Mouse (Mus musculus) E14TG2a.4 (cell line): ENCODE measurements around the gene H1foo.

Experiments used
- CTCF ChIP-seq: conservative IDR thresholded peaks from 2 replicates; pipeline ENCODE4 v1.5.1; 2014; ENCODE audit warnings: low read length
- POU5F1 ChIP-seq: IDR thresholded peaks from 2 replicates; pipeline ENCODE4 v1.6.1; 2014; ENCODE audit warnings: low read length, borderline replicate concordance

DNA sequence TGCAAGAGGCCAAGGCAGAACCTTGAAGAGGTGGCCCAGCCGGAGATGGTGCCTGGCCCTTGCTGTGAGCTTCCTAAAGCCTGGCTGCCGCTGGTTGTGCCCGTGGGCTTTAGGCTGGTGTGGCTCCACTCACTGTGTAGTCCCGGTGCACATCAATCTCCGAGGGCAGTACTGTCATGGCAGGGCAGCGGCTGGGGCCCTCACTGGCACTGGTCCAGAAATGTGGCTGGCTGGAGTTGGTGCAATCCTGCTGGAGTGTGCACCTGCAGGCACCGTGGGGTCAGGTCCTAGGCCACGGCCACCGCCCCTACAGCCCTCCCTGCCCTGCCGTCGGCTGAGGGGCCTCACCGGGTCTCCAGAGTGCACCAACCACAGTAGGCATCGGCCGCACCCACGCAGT is 33.1 kb downstream of the H1foo start:
- no peak for TF ChIP-seq CTCF
- no peak for TF ChIP-seq POU5F1
